Mouse (Mus musculus) CH12.LX (cell line): ENCODE results near the gene Ddx27. TPM values are rescaled to one million over a fixed set of nuclear protein-coding genes. Genes with fewer than 3 reads are reported as not detected.

Experiments used
- DNase-seq: peaks from one replicate; pipeline ENCODE4 v3.0.0-alpha.2; 2013; ENCODE audit errors: extremely low read depth
- H3K27ac ChIP-seq: 2 replicates; pipeline ENCODE4 v1.5.1; 2012; ENCODE audit warnings: low read depth, mild to moderate bottlenecking, control low read depth, moderate library complexity; ENCODE audit not compliant: insufficient read depth
- H3K27me3 ChIP-seq: replicated peaks from 2 replicates; pipeline ENCODE3; 2012; ENCODE audit warnings: inconsistent platforms
- H3K36me3 ChIP-seq, 2 experiments: replicated peaks in 1 of 2; 2 replicates each; pipeline versions ENCODE3 to v1.6.1; 2012; ENCODE audit warnings: inconsistent platforms in 1 of 2, low read length in 1 of 2, mild to moderate bottlenecking in 1 of 2, mixed read lengths in 1 of 2, moderate library complexity in 1 of 2; ENCODE audit not compliant: control insufficient read depth in 1 of 2, insufficient read depth in 1 of 2
- H3K4me1 ChIP-seq, 2 experiments: 2 replicates each; pipeline ENCODE4 v1.6.1; 2012; ENCODE audit warnings: inconsistent platforms in 1 of 2, moderate library complexity in 1 of 2; ENCODE audit not compliant: insufficient read depth in 2 of 2, control insufficient read depth in 1 of 2
- H3K4me2 ChIP-seq: 2 replicates; pipeline ENCODE4 v1.6.1; 2012; ENCODE audit warnings: low read depth, mild to moderate bottlenecking, control low read depth; ENCODE audit not compliant: poor library complexity, insufficient read depth, severe bottlenecking
- H3K4me3 ChIP-seq, 3 experiments: fragments of 150-350 bp in 1 of 3; sonication (generic) in 1 of 3; replicated peaks in 1 of 3; 2 replicates each; pipeline versions ENCODE3 to v1.5.1; 2011 to 2012; ENCODE audit warnings: low read depth in 2 of 3, low read length in 2 of 3, mild to moderate bottlenecking in 2 of 3, moderate library complexity in 2 of 3, control low read depth in 1 of 3, improper control_type of control experiment in 1 of 3, inconsistent platforms in 1 of 3, mixed read lengths in 1 of 3; ENCODE audit not compliant: poor library complexity in 1 of 3
- H3K79me2 ChIP-seq: replicated peaks from 2 replicates; pipeline ENCODE4 v1.6.1; 2012; ENCODE audit warnings: mild to moderate bottlenecking, moderate library complexity; ENCODE audit not compliant: control insufficient read depth, poor library complexity, insufficient read depth, severe bottlenecking; ENCODE audit errors: extremely low read depth
- H3K9ac ChIP-seq: 2 replicates; pipeline ENCODE4 v1.6.1; 2012; ENCODE audit warnings: low read depth, mild to moderate bottlenecking, control low read depth, moderate library complexity; ENCODE audit not compliant: insufficient read depth
- H3K9me3 ChIP-seq: replicated peaks from 2 replicates; pipeline ENCODE3; 2012; ENCODE audit warnings: low read length, inconsistent platforms, mixed read lengths
- BHLHE40 ChIP-seq: IDR thresholded peaks from 2 replicates; pipeline ENCODE4 v1.6.1; 2011; ENCODE audit warnings: mild to moderate bottlenecking, low read depth, low read length, improper control_type of control experiment
- CHD1 ChIP-seq: IDR thresholded peaks from 2 replicates; pipeline ENCODE4 v1.6.1; 2012; ENCODE audit warnings: low read depth, low read length, improper control_type of control experiment, inconsistent platforms
- CHD2 ChIP-seq: IDR thresholded peaks from 2 replicates; pipeline ENCODE4 v1.6.1; 2011; ENCODE audit warnings: low read length, improper control_type of control experiment
- CTCF ChIP-seq, 2 experiments: IDR thresholded peaks in 1 of 2; conservative IDR thresholded peaks in 1 of 2; 2 replicates each; pipeline ENCODE4 v1.5.1; 2011 to 2012; ENCODE audit warnings: low read depth in 2 of 2, low read length in 2 of 2, improper control_type of control experiment in 1 of 2, inconsistent platforms in 1 of 2, mild to moderate bottlenecking in 1 of 2, moderate library complexity in 1 of 2
- EP300 ChIP-seq: IDR thresholded peaks from 2 replicates; pipeline ENCODE4 v1.6.1; 2011; ENCODE audit warnings: low read length, improper control_type of control experiment
- GABPA ChIP-seq: IDR thresholded peaks from 2 replicates; pipeline ENCODE4 v1.6.1; 2012; ENCODE audit warnings: low read depth, low read length, improper control_type of control experiment, inconsistent platforms; ENCODE audit not compliant: insufficient replicate concordance
- HCFC1 ChIP-seq: IDR thresholded peaks from 2 replicates; pipeline ENCODE4 v1.6.1; 2012; ENCODE audit warnings: low read depth, mild to moderate bottlenecking, inconsistent platforms, low read length, improper control_type of control experiment
- JUN ChIP-seq: IDR thresholded peaks from 2 replicates; pipeline ENCODE4 v1.6.1; 2011; ENCODE audit warnings: low read depth, mild to moderate bottlenecking, low read length, improper control_type of control experiment, moderate library complexity; ENCODE audit not compliant: insufficient read depth
- JUND ChIP-seq: conservative IDR thresholded peaks from 2 replicates; pipeline ENCODE4 v1.6.1; 2011; ENCODE audit warnings: low read depth, low read length, improper control_type of control experiment
- KAT2A ChIP-seq: IDR thresholded peaks from 2 replicates; pipeline ENCODE4 v1.6.1; 2012; ENCODE audit warnings: low read length, improper control_type of control experiment, inconsistent platforms; ENCODE audit not compliant: insufficient replicate concordance
- MAFK ChIP-seq: IDR thresholded peaks from 2 replicates; pipeline ENCODE4 v1.6.1; 2011; ENCODE audit warnings: low read length, improper control_type of control experiment; ENCODE audit not compliant: insufficient replicate concordance
- MAX ChIP-seq: IDR thresholded peaks from 2 replicates; pipeline ENCODE4 v1.6.1; 2011; ENCODE audit warnings: low read length, improper control_type of control experiment
- MAZ ChIP-seq: IDR thresholded peaks from 2 replicates; pipeline ENCODE4 v1.6.1; 2012; ENCODE audit warnings: low read depth, mild to moderate bottlenecking, inconsistent platforms, low read length, improper control_type of control experiment, moderate library complexity
- MEF2A ChIP-seq: IDR thresholded peaks from 2 replicates; pipeline ENCODE4 v1.6.1; 2014; ENCODE audit warnings: low read depth, mild to moderate bottlenecking, inconsistent platforms, low read length, improper control_type of control experiment, borderline replicate concordance
- MXI1 ChIP-seq: IDR thresholded peaks from 2 replicates; pipeline ENCODE4 v1.6.1; 2011; ENCODE audit warnings: mild to moderate bottlenecking, low read depth, low read length, improper control_type of control experiment
- MYC ChIP-seq: IDR thresholded peaks from 2 replicates; pipeline ENCODE4 v1.6.1; 2011; ENCODE audit warnings: low read depth, mild to moderate bottlenecking, improper control_type of control experiment, low read length
- NELFE ChIP-seq: IDR thresholded peaks from 2 replicates; pipeline ENCODE4 v1.6.1; 2011; ENCODE audit warnings: low read depth, low read length, improper control_type of control experiment
- NRF1 ChIP-seq: IDR thresholded peaks from 2 replicates; pipeline ENCODE4 v1.6.1; 2014; ENCODE audit warnings: low read depth, mild to moderate bottlenecking, inconsistent platforms, low read length, improper control_type of control experiment, moderate library complexity
- PAX5 ChIP-seq: IDR thresholded peaks from 2 replicates; pipeline ENCODE4 v1.6.1; 2012; ENCODE audit warnings: low read length, inconsistent platforms, mixed read lengths
- POLR2A ChIP-seq: IDR thresholded peaks from 2 replicates; pipeline ENCODE4 v1.6.1; 2011; ENCODE audit warnings: low read depth, mild to moderate bottlenecking, improper control_type of control experiment, low read length
- POLR2AphosphoS2 ChIP-seq: IDR thresholded peaks from 2 replicates; pipeline ENCODE4 v1.6.1; 2011; ENCODE audit warnings: low read depth, low read length, improper control_type of control experiment
- RAD21 ChIP-seq: IDR thresholded peaks from 2 replicates; pipeline ENCODE4 v1.6.1; 2011; ENCODE audit warnings: low read depth, mild to moderate bottlenecking, low read length, improper control_type of control experiment, moderate library complexity
- RCOR1 ChIP-seq: conservative IDR thresholded peaks from 2 replicates; pipeline ENCODE4 v1.6.1; 2012; ENCODE audit warnings: low read depth, mild to moderate bottlenecking, inconsistent platforms, low read length, improper control_type of control experiment
- SIN3A ChIP-seq: IDR thresholded peaks from 2 replicates; pipeline ENCODE4 v1.6.1; 2012; ENCODE audit warnings: low read length, improper control_type of control experiment, inconsistent platforms
- SMC3 ChIP-seq: IDR thresholded peaks from 2 replicates; pipeline ENCODE4 v1.6.1; 2011; ENCODE audit warnings: low read depth, low read length, improper control_type of control experiment
- TBP ChIP-seq: conservative IDR thresholded peaks from 2 replicates; pipeline ENCODE4 v1.6.1; 2011; ENCODE audit warnings: low read depth, low read length, improper control_type of control experiment
- USF1 ChIP-seq: IDR thresholded peaks from 2 replicates; pipeline ENCODE4 v1.6.1; 2014; ENCODE audit warnings: low read depth, mild to moderate bottlenecking, inconsistent platforms, low read length, improper control_type of control experiment
- USF2 ChIP-seq: conservative IDR thresholded peaks from 2 replicates; pipeline ENCODE4 v1.6.1; 2011; ENCODE audit warnings: low read depth, low read length, improper control_type of control experiment
- ZNF384 ChIP-seq: IDR thresholded peaks from 2 replicates; pipeline ENCODE4 v1.6.1; 2012; ENCODE audit warnings: low read depth, low read length, improper control_type of control experiment, inconsistent platforms
- dilution Hi-C: fragments of 300-500 bp; cut with MboI; formaldehyde crosslinking; loops from 2 replicates; pipeline ENCODE4 v1.14.3; 2020; ENCODE audit warnings: low sequenced_read_pairs; ENCODE audit not compliant: extremely low pct_unique_long_range_greater_than_20kb, extremely low pct_ligation_motif_present
- in situ Hi-C: fragments of 300-500 bp; cut with MboI; formaldehyde crosslinking; loops from 3 replicates; pipeline ENCODE4 v1.14.3; 2019; ENCODE audit warnings: low sequenced_read_pairs, low pct_ligation_motif_present, low pct_unique_long_range_greater_than_20kb, mixed read lengths
- polyA plus RNA-seq: library from polyadenylated mRNA; unstranded; fragments of >175 nt; gene quantifications from 2 replicates; pipeline ENCODE4 v1.2.1, GENCODE M21; 2012; ENCODE audit warnings: low read depth; ENCODE audit not compliant: insufficient read length
- total RNA-seq, 2 experiments: library from RNA; depleted of rRNA; stranded (reverse); fragments of 300-350 nt in 1 of 2; fragments of >200 nt in 1 of 2; gene quantifications; 2 replicates each; pipeline ENCODE4 v1.2.3; 2012 to 2014

Gene Ddx27
- total and polyA plus RNA-seq, 3 experiments: 139 to 224 (median 157) TPM

GRCm38 (mm10) chr2:167066031-167066430, 51.0 kb downstream of the Ddx27 start:
- Histone ChIP-seq H3K4me1 (peaks cover 4 to 27% of the 10 kb centered on the region in 2 experiments; a peak in 3 of 4 replicates), H3K27ac (peak overlapping the region; percentile 52; the same call in 1 of the 2 replicates), H3K36me3 (peaks cover 20 to 30% of the 10 kb centered on the region in 2 experiments), H3K9me3 (no peaks in the 10 kb centered on the region), H3K9ac (peak overlapping the region; percentile 73; the same call in 1 of the 2 replicates), H3K79me2 (peaks cover 29% of the 10 kb centered on the region), H3K4me2 (peak overlapping the region; percentile 89), H3K4me3 (peak overlapping the region in 1 of 3 experiments; percentile 75)
- dilution Hi-C loops (no loop called here), in situ Hi-C loops (loop anchor here (10.0 kb wide), 2 partner anchors 359 to 419 kb away; partner anchors contain the start of gene Slc9a8)
- DNase-seq: no peak
- TF ChIP-seq BHLHE40 (no peak), MYC (peak; percentile 44; the same call in 1 of the 2 replicates), POLR2A (peak; percentile 49; the same call in 1 of the 2 replicates)
- TF ChIP-seq, all 38 proteins: peak for 2
- H3K27me3 ChIP-seq: no peaks in the 10 kb centered on the region

GRCm38 (mm10) chr2:167066528-167067516, 51.8 kb downstream of the Ddx27 start:
- Histone ChIP-seq H3K27me3 (no peaks in the 10 kb centered on the region), H3K79me2 (peaks cover 23% of the 10 kb centered on the region), H3K27ac (peak overlapping the region; percentile 6; the same call in 1 of the 2 replicates), H3K4me2 (no peak overlapping the region), H3K36me3 (peaks cover 20 to 30% of the 10 kb centered on the region in 2 experiments), H3K4me1 (peaks cover 2 to 31% of the 10 kb centered on the region in 2 experiments; a peak in 3 of 4 replicates), H3K9ac (no peak overlapping the region), H3K9me3 (no peaks in the 10 kb centered on the region), H3K4me3 (no peak overlapping the region)
- DNase-seq: peak; percentile 71
- dilution Hi-C loops: no loop called here
- in situ Hi-C loops: loop anchor here (10.0 kb wide), 2 partner anchors 358 to 418 kb away; partner anchors contain the start of gene Slc9a8
- peak; percentile 89 for TF ChIP-seq MYC
- no peak for TF ChIP-seq PAX5
- no peak for TF ChIP-seq CHD1
- TF ChIP-seq RAD21: no peak
- no peak for TF ChIP-seq SMC3
- no peak for TF ChIP-seq USF2
- TF ChIP-seq MAFK: peak; percentile 39; the same call in 1 of the 2 replicates
- peak in 1 of 2 experiments; percentile 10; a peak in 1 of 4 replicates for TF ChIP-seq CTCF (conservative IDR thresholded peaks at IDR 0.05 in 1 of 2, IDR thresholded peaks at IDR 0.05 in 1 of 2; ENCODE audit: low read depth in 2 of 2, low read length in 2 of 2)
- no peak for TF ChIP-seq NRF1
- peak; percentile 91 for TF ChIP-seq MAX
- TF ChIP-seq RCOR1: peak; percentile 54; the same call in 1 of the 2 replicates
- TF ChIP-seq JUN: no peak
- peak; percentile 31; the same call in 1 of the 2 replicates for TF ChIP-seq JUND
- peak; percentile 99 for TF ChIP-seq POLR2AphosphoS2
- peak; percentile 91 for TF ChIP-seq CHD2
- no peak; the same call in 1 of the 2 replicates for TF ChIP-seq EP300
- TF ChIP-seq BHLHE40: no peak; the same call in 1 of the 2 replicates
- no peak for TF ChIP-seq MEF2A
- TF ChIP-seq SIN3A: peak; percentile 60; the same call in 1 of the 2 replicates
- TF ChIP-seq TBP: no peak
- peak; percentile 19; the same call in 1 of the 2 replicates for TF ChIP-seq USF1
- TF ChIP-seq KAT2A: 0 out of 2 replicates have a peak, but pooled peaks have one; percentile 50
- no peak for TF ChIP-seq HCFC1
- TF ChIP-seq GABPA: no peak
- peak; percentile 64 for TF ChIP-seq POLR2A
- TF ChIP-seq ZNF384: no peak
- no peak for TF ChIP-seq MAZ
- peak; percentile 58; the same call in 1 of the 2 replicates for TF ChIP-seq NELFE
- TF ChIP-seq MXI1: peak; percentile 56; the same call in 1 of the 2 replicates
